Mouse (Mus musculus): ENCODE results near the gene Tymp.
A peak's percentile ranks its signal among the peaks of the same experiment; 100 is the strongest.

DNA sequence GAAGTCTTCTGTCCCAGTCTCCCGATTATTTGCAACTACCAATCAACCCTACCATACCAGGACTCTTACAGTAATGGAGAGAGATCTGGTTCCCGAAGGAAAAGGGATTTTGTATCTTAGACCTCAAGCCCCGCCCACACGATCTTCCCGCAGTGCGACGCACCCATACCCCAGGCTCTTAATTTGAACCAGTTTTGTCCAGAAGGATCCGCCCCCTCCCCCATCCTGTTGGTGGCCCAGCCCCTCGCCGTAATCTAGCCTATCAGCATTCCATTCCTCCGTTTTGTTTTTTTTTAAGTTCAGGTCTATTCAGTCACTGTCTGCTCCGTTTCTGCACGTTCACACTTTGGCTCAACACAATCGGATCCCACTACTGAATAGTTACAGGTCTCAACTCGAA, 20.5 kb downstream of the Tymp start:
- TF ChIP-seq CTCF (IDR thresholded peaks at IDR 0.05; ENCODE audit: control insufficient read depth, insufficient read depth, insufficient read length) (no peak), USF1 (IDR thresholded peaks at IDR 0.05; ENCODE audit: low read depth) (no peak), MAX (IDR thresholded peaks at IDR 0.05) (peak; percentile 61)

Data from C2C12 (cell line).